Mouse (Mus musculus) activated CD4-positive, CD25-positive, alpha-beta regulatory T cell, adult 4 months (primary cell): ENCODE measurements around the gene Lyrm1. TPM values are rescaled to one million over a fixed set of nuclear protein-coding genes. Genes with fewer than 3 reads are reported as not detected.

Experiments
- ATAC-seq: one replicate; pipeline ENCODE4 v1.8.0; 2017
- polyA plus RNA-seq, 2 experiments: library from polyadenylated mRNA; unstranded; fragments of 100-300 nt; shearing (Covaris generic); gene quantifications; one replicate each; pipeline ENCODE4 v1.2.1; 2017

Lyrm1 gene
- polyA plus RNA-seq, 2 experiments from 2014 or later = 20.3 to 22.3 TPM

DNA sequence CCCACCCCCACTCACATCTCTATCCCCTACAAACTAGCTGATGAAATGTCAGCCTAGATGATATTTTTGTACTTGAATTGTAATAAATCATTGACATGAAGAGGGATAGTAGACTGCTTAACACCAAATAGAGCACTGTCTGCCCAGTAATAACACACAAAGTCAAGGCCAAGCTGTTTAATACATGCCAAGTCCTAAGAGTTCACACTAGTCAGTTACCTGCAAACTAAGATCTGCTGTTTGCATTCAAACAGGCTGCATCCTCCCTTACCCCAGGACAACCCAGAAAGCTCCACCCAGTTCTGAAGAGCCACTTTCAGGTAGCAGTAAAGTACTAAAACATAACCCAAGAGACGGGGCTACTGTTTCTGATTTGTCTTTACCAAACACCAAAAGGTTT is 3.5 kb upstream of the Lyrm1 start:
- ATAC-seq = no peak

DNA sequence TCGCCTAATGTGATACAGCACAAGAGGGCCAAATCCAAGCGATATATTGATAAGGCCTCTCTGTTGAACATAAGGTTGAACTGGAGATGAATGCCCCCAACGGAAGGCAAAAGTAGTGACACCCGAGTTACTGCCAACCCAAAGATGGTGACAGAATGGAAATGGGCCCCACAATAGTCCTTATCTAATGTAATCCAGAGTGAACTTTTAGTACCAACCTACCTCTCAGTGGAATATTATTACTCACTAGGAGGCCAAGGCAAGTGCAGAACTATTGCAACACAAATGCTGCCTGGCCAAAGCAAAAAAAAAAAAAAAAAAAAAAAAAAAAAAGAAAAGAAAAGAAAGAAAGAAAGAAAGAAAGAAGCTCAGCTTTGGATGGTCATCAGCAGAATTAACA is 2.9 kb upstream of the Lyrm1 start:
- no peak for ATAC-seq

DNA sequence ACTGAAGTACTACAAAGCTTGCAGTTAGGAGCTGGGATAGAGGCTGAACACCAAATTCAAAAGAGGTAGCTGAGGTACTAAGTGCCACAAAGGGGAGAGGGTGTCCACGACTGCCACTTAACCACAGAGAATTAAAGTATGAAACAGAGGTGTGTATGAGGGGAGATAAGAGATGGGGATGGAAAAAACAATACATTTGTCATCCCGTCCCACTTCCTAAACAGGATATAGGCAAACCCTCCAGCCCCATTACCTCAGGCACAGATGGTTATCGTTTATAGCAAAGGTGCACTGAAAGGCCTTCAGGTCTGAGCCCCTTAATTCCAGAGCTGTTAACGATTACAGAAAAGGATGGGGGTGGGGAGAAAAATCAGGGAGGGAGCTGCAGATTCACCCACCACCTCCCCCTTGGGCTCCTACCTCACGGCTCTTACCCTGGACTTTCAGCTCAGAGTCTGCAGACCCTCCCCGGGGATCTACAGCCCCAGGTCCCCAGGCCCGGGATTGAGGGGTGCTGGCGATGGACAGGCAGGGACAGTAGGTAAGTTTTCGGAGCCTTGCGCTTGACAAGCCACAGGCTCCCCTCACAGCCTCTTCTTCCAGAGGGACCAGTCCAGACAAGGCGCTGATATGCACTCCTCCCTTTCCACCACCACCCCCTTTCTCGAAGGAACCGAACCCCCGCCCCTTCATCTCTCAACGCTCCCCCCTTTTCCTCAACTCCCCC is 680 bp upstream of the Lyrm1 start:
- no peak for ATAC-seq

DNA sequence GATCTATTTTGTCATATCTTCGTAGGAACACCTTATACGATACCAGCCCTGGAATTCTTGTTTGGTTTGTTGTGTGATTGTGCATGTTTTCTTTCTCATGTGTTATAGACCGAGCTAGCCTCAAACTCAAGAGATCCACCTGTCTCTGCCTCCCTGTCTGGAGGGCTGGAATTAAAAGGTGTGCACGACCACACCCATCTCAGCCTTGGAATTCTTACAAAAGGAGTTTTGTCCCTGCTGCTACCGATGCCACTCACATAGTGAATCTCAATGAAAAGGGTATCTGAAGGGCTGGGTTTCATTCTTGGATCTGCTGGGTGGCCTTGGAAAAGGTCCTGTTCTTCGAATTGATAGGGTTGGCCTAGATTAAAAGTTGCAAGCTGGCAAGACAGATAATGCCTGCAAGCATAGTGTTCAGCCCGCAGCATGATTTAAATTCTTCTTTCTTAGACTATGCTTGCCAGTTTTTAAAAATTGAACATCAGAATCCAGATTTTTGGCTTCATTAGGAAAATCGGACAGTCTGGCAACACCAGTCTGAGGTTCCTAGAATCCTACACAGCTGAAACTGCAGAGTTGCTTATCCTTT is 2.0 kb downstream of the Lyrm1 start:
- no peak for ATAC-seq

DNA sequence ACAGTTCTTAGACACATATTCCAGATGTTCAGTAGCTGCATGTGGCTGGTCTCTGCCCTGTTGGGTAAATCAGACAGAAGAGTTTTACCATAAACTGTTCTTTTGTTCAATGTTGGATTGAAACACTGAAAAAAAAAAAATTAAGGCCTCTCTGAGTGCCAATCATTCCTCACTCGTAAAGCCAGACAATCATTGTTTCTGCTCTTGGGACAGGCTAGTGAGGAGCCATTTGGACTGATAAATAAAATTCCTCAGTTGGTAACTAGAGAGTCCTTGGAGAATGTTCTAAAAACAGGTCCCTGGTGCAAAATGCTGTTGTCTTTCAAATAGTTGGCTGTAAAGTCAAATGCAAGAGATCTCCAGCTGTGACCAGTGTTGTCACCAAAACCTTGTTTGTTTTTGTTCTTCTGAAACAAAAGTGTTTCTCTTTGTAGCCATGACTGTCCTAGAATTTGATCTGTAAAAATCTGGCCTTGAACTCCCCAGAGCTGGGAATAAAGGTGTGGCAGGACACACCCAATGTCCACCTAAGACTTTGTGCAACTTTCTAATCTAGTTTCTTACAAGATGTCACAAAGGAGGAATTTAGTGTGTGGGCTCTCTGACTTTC is 2.7 kb downstream of the Lyrm1 start:
- ATAC-seq = no peak

DNA sequence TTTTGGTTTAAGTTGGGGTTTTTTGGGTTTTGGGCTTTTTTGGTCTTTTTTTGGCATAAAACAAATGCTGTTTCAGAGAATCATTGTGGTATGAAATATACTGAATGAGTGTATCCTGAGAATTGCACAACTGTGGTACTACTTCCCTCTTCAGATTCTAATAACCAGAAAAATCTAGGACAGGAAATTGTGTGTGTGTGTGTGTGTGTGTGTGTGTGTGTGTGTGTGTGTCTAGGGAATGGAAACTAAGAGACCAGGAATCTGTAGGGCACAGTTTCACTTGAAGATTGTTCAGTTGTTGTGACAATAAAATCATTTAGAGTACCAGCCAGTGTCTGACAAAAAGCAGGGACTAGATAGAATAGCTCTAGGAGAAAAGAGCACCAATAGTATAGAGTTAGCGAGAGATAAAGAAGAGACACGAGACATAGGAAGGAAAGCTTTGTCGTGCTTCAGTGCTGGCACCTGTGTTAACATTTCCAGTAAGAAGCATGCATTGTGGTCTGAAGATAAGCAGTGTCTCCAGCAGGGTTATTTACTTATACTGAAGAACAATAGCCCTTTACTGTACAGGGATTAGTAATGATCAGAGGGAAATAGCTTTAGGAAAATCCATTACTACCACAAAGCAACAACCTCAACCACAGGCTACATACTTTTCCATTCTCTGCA is 3.9 kb downstream of the Lyrm1 start:
- ATAC-seq = no peak

DNA sequence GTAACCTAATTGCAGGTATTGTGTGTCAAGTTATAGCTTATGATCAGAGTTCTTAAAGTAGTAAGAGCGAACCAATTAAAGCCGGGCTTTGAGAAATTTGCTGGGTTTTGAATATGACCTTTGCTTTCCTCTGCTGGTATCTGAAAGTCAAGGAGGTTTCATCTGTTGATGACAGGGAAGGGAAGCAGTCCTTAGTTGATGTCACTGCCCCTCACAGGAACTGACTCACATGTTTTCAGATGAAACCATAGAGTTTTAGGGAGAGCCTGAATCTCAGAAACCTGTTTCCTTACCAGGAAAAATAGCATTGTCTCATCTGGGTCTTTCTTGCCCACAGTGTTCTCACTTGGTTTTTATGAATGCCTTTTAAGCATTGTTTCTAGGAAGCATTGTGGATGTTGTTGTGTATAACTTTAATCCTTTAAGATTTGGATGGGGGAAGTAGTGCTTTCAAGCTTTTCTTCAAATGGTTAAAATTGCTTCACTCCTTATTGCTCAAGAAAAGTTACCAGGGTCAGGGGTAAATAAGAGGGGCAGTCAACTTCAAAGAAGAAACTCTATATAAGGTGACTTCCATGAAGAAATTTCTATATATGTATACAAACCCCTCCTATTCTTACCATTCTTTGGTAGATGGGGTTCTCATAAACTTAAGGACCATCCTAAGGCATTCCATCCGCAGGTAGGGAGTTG is 11.0 kb downstream of the Lyrm1 start:
- no peak for ATAC-seq

DNA sequence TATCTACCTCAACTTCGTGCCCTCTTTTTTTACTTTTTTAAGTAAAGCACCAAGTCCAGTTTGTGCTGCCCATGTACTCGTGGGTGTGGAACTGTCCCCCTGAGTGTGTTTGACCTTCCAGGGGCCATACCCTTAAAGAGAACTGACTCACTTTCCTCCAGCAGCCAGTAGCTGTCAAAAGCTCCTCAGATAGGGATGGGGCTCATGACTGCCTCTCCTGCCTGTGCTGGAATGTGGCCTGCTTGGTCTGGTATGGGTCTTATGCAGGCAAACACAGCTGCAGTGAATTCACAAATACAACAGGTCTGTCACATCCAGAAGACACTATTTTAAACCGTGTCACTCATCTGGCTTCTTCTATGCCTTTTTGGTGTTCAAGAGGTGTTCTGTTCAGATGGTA is 16.1 kb downstream of the Lyrm1 start:
- no peak for ATAC-seq

DNA sequence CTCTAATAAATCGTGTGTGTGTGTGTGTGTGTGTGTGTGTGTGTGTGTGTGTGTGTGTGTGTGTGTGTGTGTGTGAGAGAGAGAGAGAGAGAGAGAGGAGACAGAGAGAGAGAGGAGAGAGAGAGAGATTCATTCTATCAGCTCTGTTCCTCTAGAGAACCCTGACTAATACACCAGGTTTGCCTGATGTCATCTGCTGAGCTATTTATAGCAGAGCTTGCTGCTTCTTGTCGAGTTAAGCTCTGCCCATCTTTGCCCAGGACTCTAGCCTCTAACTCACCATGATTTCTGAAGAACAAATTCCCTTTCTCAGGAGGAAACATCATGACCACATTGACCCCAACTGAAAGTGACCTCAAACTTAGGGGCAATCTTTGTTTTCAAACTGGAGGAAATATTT is 24.8 kb downstream of the Lyrm1 start:
- ATAC-seq = no peak

DNA sequence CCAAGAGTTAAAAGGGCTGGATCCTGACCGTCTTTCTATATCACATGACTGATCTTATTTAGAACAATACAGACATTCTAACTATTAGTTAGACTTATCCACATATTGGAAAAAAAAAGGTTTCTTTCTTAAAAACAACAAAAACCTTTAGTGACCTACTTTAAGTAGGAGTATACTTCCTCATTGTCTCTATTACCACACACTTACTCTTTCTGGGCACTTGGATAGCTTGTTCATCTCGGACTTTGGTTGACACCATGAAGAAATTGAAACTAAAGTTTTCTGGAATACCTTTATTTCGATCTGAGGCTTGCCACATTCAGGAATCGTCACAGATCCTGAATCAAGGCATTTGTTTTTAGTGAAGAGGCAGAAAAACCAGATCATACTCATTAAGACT is 25.4 kb downstream of the Lyrm1 start:
- no peak for ATAC-seq

DNA sequence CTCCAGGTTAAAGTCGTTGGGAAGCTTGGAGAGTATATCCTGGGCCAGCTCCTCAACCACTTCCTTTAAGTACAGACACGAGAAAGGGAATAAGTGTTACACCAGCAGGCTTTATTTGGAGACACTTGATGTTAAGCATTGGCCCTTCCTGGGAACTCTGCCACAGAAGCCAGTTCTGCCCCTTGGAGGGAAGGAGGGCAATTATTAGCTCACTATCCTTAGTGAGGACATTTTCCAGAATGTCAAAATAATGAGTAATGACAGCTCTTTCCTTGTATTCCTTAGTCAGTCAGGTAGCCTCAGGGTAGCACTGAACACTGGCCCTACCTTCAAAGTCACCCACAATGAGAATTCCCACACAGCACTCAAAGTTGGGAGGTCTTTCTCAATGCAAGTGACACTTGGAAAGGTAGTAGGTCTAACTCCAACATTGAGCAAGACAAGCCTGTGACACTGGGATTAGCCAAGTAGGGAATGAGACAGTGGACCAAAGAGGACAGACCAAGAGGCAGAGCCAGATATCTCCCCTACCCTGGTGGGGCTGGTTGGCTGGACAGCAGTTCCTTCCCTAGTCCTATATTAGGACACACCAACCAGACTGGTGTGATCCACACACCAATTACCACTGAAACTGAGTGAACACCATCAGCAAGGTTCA is 33.3 kb downstream of the Lyrm1 start:
- no peak for ATAC-seq

DNA sequence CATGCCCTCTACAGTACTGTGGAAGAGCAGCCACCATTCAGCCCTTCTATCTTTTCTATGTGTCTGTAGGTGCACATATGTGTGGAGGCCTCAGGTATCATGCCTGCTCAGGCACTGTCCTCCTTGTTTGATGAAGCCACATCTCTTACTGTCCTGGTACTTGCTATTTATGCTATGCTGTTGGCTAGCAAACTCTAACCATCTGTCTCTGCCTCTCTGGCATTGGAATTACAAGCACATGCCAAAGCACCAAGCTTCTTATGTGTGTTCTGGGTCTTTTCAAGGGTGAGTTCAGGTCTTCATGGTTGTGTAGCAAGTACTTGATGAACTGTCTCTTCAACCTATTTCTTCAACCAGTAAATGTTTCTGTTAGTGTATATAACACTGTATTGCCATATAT is 40.7 kb downstream of the Lyrm1 start:
- no peak for ATAC-seq

DNA sequence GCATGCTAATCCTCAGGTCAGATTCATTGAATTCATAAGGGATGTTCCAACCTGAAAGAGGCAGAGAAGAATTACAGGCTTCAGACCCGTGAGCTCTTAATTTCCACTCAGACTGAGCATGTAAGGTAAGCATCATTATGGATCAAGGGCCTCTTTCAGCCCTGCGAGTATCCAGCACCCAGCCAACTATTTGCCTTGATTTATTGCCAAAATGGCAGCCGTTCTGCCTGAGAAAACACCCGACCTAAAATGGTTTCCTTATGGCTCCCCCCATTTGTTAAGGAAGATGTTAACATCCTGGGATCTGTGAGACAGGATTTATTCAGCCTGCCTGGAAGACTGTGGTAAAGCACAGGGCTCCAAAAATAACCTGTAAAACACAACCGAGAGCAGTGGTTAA is 41.4 kb downstream of the Lyrm1 start:
- no peak for ATAC-seq

DNA sequence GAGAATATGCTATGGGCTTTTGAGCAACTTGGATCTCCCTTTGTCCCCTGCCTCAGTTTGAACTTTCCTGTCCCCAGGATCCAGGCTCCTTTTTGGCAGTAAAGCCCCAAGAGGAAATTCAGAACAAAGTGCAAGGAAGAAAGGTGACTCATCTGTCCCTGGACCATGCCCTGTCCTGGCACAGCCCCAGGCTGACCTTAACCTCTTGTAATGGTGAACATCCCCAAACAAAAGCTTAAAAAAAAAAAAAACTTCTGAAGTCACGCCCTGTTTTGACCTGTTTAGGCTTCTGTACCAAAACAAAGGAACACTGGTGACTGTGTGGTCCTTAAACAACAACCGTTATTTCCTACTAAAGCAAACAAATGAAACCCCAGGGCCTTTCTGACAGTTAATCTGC is 45.9 kb downstream of the Lyrm1 start:
- ATAC-seq = no peak

DNA sequence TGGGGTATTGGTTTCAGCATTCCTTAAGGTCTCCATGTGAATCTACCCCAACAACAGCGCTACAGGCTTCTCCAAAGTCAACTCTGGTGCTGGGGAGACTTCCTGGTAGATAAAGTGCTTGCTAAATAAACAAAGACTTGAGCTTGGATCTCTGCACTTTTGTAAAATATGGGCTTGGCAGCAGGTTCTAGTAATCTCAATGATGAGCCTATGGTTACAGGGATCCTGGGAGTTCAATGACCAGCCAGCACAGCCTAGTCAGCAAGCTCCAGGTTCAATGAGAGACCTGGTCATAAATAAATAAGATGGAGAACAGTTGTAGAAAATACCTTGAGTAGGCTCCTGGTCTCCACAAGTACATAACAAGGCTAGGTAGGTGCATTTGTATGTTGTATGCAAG is 58.4 kb downstream of the Lyrm1 start:
- no peak for ATAC-seq

DNA sequence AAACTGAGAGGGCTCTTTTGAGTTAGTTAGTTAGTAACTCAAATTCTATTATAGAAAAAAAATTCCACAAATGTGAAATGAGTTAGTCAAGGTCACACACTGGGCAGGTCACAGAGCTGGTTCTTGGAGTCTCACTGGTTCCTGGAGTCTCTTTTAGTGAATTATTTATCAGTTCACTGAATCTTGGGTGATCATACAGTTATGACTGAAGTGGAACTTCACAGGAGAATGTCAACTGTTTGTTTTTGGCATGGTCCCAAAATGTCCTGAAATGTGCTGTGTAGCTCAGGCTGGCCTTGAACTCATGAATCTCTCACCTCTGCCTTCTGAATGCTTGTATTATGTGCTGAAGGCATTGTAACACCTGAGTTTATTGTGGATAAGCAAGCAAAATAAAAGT is 61.8 kb downstream of the Lyrm1 start:
- no peak for ATAC-seq

DNA sequence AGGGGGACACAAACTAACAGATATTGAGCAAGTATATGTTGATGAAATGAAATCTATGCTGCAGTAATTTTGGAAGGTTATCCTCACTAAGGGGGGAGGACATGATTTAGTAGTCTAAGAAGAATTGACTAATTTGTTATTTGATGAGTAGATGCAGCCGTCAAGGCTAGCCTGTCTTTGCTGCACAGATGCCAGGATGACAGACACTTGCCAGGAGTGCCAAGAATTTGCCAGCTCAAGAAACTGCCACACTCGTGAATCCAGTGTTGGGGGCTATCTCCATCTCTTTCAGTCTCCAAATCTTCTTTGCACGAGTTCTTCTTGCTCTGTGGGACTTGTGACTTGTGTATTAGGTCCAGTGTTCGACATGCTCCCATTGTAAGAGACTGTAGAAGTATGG is 63.4 kb downstream of the Lyrm1 start:
- no peak for ATAC-seq

DNA sequence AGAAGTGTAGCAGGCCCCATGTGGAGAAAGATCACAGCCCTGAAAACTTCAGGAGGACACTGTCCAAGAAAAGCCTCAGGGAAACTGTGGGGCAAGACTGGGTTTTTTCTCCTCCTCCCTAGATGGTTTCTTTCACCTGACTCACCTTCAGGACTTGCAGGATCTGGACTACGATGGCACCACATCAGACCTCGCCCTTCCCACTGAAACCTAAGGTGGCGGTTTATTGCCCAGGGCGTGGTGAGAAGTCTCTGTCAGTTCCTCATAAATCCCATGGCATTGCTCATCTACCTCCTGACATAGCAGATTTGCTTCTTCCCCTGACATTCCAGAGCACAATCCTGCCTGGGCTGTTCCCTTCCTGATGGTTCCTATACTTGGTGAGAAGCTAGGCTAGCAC is 63.8 kb downstream of the Lyrm1 start:
- ATAC-seq = no peak

DNA sequence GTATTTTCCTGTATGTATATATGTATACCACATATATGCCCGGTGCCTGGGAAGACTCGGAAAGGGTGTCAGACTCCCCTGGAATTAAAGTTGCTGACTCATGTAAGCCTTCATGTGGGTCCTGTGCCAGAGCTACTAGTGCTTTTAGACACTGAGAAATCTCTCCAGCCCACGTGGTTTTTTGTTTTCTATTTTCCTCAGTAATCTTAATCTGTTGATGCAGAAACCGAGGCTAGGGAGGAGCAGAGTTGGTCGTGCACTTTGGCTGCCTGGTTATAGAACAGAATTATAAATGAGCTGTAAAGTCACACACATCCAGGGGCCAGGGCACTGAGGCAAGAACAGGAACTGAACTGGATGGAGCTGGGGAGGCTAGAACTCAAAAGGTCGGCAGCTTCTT is 64.3 kb downstream of the Lyrm1 start:
- no peak for ATAC-seq

DNA sequence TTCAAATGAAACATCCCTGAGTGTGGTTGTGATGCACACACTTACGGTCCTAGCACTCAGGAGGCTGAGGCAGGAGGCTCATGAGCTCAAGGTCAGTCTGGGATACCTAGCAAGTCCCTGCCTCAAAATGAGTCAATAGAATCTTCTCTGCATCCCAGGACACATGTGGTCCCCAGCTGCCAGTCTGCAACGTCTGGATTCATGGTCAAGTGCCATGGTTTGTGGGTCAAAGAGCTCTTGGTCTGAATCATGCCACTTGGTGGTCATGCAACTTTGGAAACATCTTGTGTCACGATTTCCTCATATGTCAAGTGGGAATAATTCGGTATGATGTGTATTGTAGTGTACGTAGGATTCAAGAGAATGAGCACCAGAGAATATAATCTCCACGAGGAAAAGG is 64.9 kb downstream of the Lyrm1 start:
- ATAC-seq = no peak

DNA sequence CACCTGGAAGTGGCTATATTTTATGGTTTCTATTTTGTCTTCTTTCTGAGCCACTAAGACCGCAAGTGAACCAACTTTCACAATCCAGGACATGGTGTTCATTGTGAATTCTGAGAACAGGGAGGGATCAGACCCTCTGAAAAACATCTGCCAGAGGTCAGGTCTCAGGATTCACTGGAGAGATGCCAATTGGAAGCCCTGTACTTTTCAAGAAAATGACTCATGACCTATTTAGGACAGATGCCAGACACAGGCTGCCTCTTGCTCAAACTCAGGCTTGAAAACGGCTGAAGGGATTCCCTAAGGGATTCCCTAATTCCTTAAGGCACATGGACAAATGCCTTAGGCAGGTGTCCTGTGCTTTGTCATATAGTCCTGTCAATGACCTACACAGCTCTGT is 65.4 kb downstream of the Lyrm1 start:
- no peak for ATAC-seq

DNA sequence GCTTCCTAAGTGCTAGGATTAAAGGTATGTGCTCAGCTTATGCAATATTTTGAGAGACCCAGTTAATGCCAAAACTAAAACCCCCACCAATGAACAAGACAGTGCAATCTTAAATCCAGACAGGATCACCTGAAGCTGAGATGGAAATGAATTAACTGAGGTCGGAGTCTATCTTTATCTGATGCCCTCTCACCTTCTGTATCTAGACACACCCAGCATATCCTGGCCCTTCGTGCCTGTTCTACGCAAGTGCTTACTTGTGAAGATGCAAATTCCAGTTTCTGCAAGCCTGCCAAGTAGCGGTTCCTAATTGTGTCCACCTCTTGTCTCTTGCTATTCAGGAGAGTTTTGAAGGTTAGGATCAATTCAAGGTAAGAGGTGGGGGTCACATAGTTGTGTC is 69.5 kb downstream of the Lyrm1 start:
- no peak for ATAC-seq
